Mouse (Mus musculus) lung, embryonic 16.5 days (tissue): ENCODE results near the gene Sowahb. TPM values are rescaled to one million over a fixed set of nuclear protein-coding genes. Genes with fewer than 3 reads are reported as not detected.
A peak's percentile ranks its signal among the peaks of the same experiment; 100 is the strongest.

Experiments
- ATAC-seq: fragments of 200-750 bp; cut with Nextera tagmentation; 2 replicates; pipeline ENCODE4 v1.8.0; 2017; ENCODE audit warnings: low read depth, mild to moderate bottlenecking, moderate library complexity
- H3K27ac ChIP-seq: fragments of 300-500 bp; sonication (generic); 2 replicates; pipeline ENCODE4 v1.5.1; 2014; ENCODE audit warnings: mild to moderate bottlenecking, control low read depth, low read length
- H3K27me3 ChIP-seq: fragments of 300-500 bp; sonication (generic); 2 replicates; pipeline ENCODE4 v1.6.1; 2014; ENCODE audit warnings: low read depth, low read length, mixed read lengths; ENCODE audit not compliant: control insufficient read depth, insufficient read depth
- H3K36me3 ChIP-seq: fragments of 300-500 bp; sonication (generic); 2 replicates; pipeline ENCODE4 v1.6.1; 2014; ENCODE audit warnings: low read length; ENCODE audit not compliant: control insufficient read depth, insufficient read depth
- H3K4me1 ChIP-seq: fragments of 300-500 bp; sonication (generic); replicated peaks from 2 replicates; pipeline ENCODE4 v1.6.1; 2014; ENCODE audit warnings: low read length, mixed read lengths; ENCODE audit not compliant: control insufficient read depth, insufficient read depth
- H3K4me2 ChIP-seq: fragments of 300-500 bp; sonication (generic); 2 replicates; pipeline ENCODE4 v1.6.1; 2014; ENCODE audit warnings: low read depth, low read length, control low read depth
- H3K4me3 ChIP-seq: fragments of 300-500 bp; sonication (generic); 2 replicates; pipeline ENCODE4 v1.5.1; 2014; ENCODE audit warnings: mild to moderate bottlenecking, low read length, control low read depth
- H3K9ac ChIP-seq: fragments of 300-500 bp; sonication (generic); 2 replicates; pipeline ENCODE4 v1.6.1; 2014; ENCODE audit warnings: low read length, control low read depth
- H3K9me3 ChIP-seq: fragments of 300-500 bp; sonication (generic); 2 replicates; pipeline ENCODE4 v1.6.1; 2016; ENCODE audit warnings: low read length; ENCODE audit not compliant: control insufficient read depth
- WGBS: fragments of 180-500 bp; shearing (Covaris S2); extraction: QIAGEN DNeasy Blood & Tissue Kit; methylation state at CpG from one replicate; pipeline ENCODE4 v1.1.7; 2014; 5-methylcytosine and 5-hydroxymethylcytosine counted together
- polyA plus RNA-seq: library from polyadenylated mRNA; unstranded; fragments of >200 nt; fragmentation: Nextera tagmentation; extraction: Ambion mirVana; gene quantifications from 2 replicates; pipeline ENCODE4 v1.2.1, GENCODE M21; 2015

Gene Sowahb
- 1.2 and 1.4 TPM in 2 replicates for polyA plus RNA-seq

DNA sequence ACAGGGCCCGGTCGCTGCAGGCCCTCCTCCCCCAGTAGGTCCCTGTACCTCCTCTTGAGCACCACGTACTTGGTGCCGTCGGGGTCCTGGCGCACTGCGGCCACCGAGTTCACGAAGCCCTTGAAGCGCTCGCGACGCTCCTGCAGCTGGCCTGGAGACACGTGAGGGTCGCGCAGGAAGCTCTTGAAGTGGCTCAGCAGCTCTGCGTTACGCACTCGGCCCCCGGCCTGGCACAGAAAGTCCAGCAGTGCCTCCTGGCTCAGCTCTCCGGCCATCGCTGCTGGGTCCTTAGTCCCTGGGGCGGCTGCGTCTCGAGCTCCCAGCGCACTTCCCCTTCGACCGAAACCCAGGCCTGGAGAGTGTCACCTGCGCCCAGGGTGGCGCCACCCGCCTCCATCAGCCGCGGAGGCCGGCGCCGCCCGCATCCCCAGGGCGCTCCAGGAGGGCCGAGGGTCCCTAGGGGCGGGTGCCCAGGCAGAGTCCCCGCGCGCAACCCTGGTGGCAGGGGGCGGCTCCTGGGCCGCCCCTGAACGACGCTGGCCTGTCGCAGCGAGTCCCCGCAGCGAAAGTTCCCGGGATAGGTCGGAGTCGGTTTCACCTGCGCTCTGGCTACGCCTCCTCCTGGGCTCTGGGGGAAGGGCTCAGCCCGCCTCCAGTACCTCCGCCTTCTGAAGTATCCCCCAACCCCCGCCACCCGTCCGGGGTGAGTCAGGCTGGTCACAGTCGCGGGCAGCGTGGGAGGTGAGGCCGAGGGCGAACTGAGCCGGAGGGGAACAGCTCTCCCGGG lies at the start of gene Sowahb:
TSS of gene Sowahb (minus strand) at position 439 of the 787 bp plus-strand sequence.
- Histone ChIP-seq H3K9me3 (no peaks in the 10 kb centered on the region), H3K36me3 (no peaks in the 10 kb centered on the region), H3K4me1 (peaks cover 28% of the 10 kb centered on the region), H3K4me2 (peak within 1 kb of the TSS; percentile 89), H3K27me3 (peaks cover 41% of the 10 kb centered on the region), H3K27ac (peak within 1 kb of the TSS; percentile 47; the same call in 1 of the 2 replicates), H3K4me3 (peak within 1 kb of the TSS; percentile 62), H3K9ac (peak within 1 kb of the TSS; percentile 63)
- ATAC-seq = peak; percentile 95
- WGBS = under 1% methylated on average over 66 of the region's 68 CpGs

- WGBS = under 1% methylated on average over 46 of the region's 50 CpGs
- peak; percentile 52 for ATAC-seq
- Histone ChIP-seq H3K9me3 (no peaks in the 10 kb centered on the region), H3K4me1 (peaks cover 49% of the 10 kb centered on the region), H3K36me3 (no peaks in the 10 kb centered on the region), H3K27me3 (no peaks in the 10 kb centered on the region), H3K27ac (peak overlapping the region; percentile 94), H3K9ac (peak overlapping the region; percentile 92), H3K4me3 (peak overlapping the region; percentile 86), H3K4me2 (peak overlapping the region; percentile 83)
Measured at GRCm38 (mm10) chr5:93093638-93094527, 49.1 kb upstream of the Sowahb start.

DNA sequence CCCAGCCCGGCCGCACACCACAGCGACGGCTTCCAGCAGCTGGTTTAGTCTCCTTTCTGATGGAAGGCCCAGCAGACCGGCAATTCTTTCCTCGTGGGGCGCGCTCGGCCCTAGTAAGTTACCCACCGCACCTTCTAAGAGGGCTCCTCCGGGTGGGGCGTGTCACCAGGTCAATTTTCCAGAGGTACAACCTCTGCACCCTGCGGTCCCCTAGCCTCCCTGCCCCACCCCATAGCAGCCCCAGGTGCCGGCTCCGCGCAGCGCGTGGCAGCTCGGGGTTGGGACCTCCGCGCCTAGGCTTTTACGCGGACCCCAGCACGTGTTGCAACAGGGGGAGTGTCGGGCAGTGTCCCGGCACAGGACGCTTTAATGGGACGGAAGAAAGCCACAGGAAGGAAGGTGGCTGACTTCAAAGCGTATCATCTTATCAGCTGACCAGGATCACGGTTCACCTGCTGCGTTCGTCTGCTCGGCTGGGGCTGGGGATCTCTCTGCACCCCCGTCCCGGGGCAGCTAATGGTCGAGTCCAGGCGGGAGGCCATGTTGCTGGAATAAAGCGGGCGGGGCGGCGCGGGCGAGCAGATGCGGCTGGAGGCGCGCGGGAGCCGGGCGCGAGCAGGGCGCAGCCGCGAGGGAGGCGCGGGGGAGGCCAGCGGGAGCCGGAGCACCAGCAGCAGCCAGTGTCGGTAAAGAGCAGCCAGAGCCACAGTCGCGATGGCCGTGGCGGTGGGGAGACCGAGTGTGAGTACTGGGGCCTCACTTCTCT lies 48.2 kb upstream of the Sowahb start, which contains the start of gene Sept11:
TSS of gene Sept11 (plus strand) at position 581 of the 766 bp plus-strand sequence.
- H3K4me2 ChIP-seq = peak within 1 kb of the TSS; percentile 83
- H3K36me3 ChIP-seq = no peaks in the 10 kb centered on the region
- WGBS = 0% methylated on average over 57 of the region's 63 CpGs
- H3K4me3 ChIP-seq = peak within 1 kb of the TSS; percentile 86
- peak within 1 kb of the TSS; percentile 94 for H3K27ac ChIP-seq
- H3K4me1 ChIP-seq = peaks cover 41% of the 10 kb centered on the region
- H3K27me3 ChIP-seq = no peaks in the 10 kb centered on the region
- ATAC-seq = peak; percentile 90
- no peaks in the 10 kb centered on the region for H3K9me3 ChIP-seq
- H3K9ac ChIP-seq = peak within 1 kb of the TSS; percentile 92

GRCm38 (mm10) chr5:93092147-93092781 lies 47.4 kb upstream of the Sowahb start:
- no peaks in the 10 kb centered on the region for H3K27me3 ChIP-seq
- H3K9ac ChIP-seq = peak overlapping the region; percentile 92
- no peaks in the 10 kb centered on the region for H3K36me3 ChIP-seq
- peaks cover 35% of the 10 kb centered on the region for H3K4me1 ChIP-seq
- no peaks in the 10 kb centered on the region for H3K9me3 ChIP-seq
- H3K27ac ChIP-seq = no peak overlapping the region
- peak; percentile 11; the same call in 1 of the 2 replicates for ATAC-seq
- peak overlapping the region; percentile 86 for H3K4me3 ChIP-seq
- H3K4me2 ChIP-seq = peak overlapping the region; percentile 83
- 3% methylated on average over 28 of the region's 28 CpGs for WGBS

DNA sequence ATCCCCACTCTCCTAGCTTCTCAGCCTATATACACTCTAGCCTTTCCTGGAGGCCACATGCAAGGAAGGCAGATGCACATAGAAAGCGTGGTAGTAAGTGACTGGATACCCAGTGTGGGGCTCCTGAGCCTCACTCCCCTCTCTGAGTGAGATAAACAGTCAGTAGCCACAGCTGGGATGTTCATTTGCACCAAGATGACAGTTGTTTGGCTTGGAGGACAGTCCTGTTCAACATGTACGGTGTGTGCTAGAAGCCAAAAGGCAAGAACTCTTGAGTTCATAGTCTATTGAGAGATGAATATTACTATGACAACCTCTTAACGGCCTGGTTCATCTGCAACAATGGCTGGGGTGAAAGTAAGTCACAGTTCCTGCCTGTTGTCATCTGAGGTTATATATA lies 46.4 kb upstream of the Sowahb start:
- WGBS = 30% methylated on average over 3 of the region's 3 CpGs

GRCm38 (mm10) chr5:93085900-93086299 lies 41.1 kb upstream of the Sowahb start:
- Histone ChIP-seq H3K27me3 (no peaks in the 10 kb centered on the region), H3K36me3 (no peaks in the 10 kb centered on the region), H3K4me2 (no peak overlapping the region), H3K4me1 (peaks cover 4% of the 10 kb centered on the region), H3K9ac (no peak overlapping the region), H3K4me3 (no peak overlapping the region), H3K9me3 (no peaks in the 10 kb centered on the region), H3K27ac (no peak overlapping the region)
- WGBS = 82% methylated on average over 4 of the region's 4 CpGs
- no peak for ATAC-seq

More for the DNA sequence above, 46.4 kb upstream of the Sowahb start:
- H3K4me1 ChIP-seq = peaks cover 28% of the 10 kb centered on the region
- no peak overlapping the region for H3K9ac ChIP-seq
- no peak for ATAC-seq
- peak overlapping the region; percentile 83 for H3K4me2 ChIP-seq
- peak overlapping the region; percentile 86 for H3K4me3 ChIP-seq
- no peak overlapping the region for H3K27ac ChIP-seq
- no peaks in the 10 kb centered on the region for H3K9me3 ChIP-seq
- no peaks in the 10 kb centered on the region for H3K27me3 ChIP-seq
- no peaks in the 10 kb centered on the region for H3K36me3 ChIP-seq

DNA sequence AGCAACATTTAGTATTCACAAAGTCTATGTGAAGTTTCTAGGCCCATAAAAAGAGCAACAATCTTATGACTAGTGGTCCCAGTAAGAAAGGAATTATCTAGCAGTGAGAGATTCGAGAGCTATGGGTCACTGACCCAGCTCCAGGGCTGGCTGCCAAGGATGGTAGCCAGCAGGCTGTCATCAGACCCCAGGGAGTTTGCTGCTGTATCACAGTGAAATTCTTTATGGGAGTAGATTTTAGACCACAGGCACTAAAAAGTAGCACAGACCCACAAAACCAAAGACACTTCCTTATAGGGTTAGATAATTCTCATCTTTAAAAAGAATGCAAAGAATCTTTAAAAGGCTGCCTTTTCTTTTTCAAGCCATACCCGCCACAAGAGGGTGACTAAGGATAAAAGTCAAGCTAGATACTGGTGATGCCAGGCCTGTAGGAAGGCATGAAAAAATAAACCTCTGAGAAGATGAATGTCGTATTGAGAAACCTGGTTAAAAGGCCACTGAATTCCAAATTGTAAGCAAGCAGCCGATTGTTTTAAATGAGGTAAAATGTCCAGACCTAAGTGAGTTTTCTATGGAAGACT lies 40.3 kb upstream of the Sowahb start:
- Histone ChIP-seq H3K4me1 (peaks cover 4% of the 10 kb centered on the region; the same call in 1 of the 2 replicates), H3K27me3 (no peaks in the 10 kb centered on the region), H3K4me2 (no peak overlapping the region), H3K4me3 (no peak overlapping the region), H3K27ac (no peak overlapping the region), H3K36me3 (no peaks in the 10 kb centered on the region), H3K9ac (no peak overlapping the region), H3K9me3 (no peaks in the 10 kb centered on the region)
- 33% methylated on average over 4 of the region's 4 CpGs for WGBS
- peak; percentile 56; the same call in 1 of the 2 replicates for ATAC-seq

DNA sequence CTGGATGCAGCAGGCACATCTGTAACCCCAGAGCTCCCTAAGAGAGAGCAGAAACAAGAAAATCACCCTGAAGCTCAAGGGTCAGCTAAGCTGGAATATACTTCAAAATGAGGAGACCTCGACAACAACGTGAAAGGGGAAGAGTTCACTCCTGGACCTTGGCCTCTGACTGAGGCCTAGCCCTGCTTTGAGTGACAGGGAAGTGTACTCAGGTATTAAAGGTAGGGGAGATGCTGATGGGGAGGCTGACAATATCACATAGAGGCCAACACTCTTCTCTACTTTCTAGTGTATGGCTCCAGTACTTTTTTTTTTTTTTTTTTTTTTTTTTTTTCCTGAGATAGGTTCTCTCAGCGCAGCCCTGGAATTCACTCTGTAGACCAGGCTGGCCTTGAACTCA lies 34.8 kb upstream of the Sowahb start:
- H3K9ac ChIP-seq = no peak overlapping the region
- no peak overlapping the region for H3K4me3 ChIP-seq
- no peaks in the 10 kb centered on the region; the same call in 1 of the 2 replicates for H3K4me1 ChIP-seq
- no peak overlapping the region for H3K27ac ChIP-seq
- H3K9me3 ChIP-seq = no peaks in the 10 kb centered on the region
- no peak for ATAC-seq
- no peaks in the 10 kb centered on the region for H3K27me3 ChIP-seq
- WGBS = 70% methylated on average over 3 of the region's 3 CpGs
- no peak overlapping the region for H3K4me2 ChIP-seq
- no peaks in the 10 kb centered on the region for H3K36me3 ChIP-seq
